Mouse (Mus musculus): ENCODE results near the gene Nsun7.
A peak's percentile ranks its signal among the peaks of the same experiment; 100 is the strongest.

Nsun7 gene

DNA sequence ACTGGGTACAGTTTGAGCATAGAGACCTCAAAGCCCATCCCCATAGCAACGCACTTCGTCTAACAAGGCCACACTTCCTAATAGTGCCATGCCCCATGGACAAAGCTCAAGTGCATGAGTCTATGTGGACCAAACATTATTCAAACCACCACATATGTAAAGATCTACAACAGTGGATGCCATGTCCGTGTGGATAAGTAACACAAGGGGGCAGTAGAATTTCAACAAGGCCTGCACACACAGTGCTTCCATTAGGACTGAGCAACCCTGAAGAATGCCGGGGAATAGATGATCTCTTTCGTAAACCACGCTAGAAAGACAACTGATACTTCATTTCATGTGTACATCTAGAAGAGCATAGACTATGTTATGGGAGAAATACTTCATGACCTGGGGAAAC is 21.0 kb downstream of the Nsun7 start:
- DNase-seq = no peak

DNA sequence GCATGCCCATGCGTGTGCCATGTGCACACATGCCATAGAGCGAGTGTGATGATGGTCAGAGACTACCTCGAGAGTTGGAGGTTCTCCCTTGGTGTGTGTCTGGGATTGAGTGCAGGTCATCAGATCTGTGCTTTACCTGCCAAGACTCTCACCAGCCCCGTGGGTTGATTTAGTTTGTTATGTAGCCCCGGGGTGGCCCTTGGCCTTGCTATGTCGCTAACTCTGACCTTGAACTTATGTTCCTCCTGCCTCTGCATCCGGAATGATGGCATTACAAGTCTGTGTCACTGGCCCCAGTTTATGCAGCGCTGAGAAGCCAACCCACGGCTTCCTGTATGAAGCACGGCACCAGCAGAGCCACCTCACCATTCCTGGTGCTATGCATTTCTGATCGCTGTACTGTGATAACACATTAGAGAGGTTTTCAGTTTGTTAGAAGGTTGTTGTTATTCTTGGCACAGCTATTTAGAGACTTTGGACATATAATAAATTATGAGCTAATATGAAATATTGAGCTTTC is 34.5 kb downstream of the Nsun7 start:
- DNase-seq = no peak

DNA sequence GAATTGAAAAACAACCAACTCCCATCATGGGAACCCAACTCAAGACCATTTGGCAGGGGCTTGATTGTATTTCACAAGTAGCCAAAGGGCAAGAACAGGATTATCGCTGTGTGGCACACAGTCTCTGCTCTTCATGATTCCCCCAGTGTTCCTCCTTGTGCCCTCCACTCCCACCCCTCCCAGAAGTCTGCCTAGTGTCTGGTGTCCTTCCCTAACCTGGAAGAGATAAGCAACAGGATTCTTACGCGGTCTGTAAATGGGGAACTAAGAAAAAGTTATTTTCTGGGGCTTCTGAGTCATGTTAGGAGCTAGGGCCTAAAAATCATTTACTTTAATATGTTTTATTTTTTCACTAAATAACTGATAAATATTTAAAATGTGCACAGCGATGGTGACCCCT is 35.3 kb downstream of the Nsun7 start:
- DNase-seq = no peak

DNA sequence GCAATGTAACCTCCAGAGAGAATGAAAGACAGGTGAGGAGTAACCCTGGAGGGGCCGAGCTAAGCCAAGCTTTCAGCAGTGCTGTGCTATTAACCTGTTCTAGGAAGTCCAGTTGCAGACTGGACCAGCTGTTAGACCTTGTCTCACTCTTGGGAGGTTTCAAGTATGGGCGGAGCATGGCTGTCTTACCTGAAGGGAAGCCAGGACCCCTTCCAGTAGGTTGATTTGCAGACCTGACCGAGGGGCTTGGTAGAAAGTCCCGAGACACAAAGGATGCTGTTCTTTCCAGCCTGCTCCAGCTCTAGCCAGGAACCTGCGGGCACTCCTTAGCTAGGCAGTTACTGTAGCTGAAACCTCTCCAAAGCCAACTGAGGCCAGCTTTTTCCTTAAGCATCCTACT is 36.4 kb downstream of the Nsun7 start:
- no peak for DNase-seq

DNA sequence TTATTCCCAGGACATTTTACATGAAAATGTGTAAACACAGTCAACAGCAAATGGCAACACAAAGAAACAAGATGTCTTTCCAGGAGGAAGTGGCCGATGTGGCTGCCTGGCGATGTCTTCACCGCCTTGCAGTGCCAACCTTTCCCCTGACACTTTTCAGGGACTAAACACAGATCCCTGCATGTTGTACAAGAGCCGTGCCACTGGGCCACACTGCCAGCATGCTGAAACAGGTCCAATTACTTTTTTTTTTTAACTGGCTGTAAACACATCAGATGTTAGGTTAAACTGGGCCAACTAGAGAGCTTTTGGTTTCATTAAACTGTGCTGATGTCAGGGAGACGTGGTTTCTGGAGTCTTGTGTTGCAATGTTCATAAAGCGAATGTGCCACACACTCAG is 39.2 kb downstream of the Nsun7 start:
- DNase-seq = no peak

DNA sequence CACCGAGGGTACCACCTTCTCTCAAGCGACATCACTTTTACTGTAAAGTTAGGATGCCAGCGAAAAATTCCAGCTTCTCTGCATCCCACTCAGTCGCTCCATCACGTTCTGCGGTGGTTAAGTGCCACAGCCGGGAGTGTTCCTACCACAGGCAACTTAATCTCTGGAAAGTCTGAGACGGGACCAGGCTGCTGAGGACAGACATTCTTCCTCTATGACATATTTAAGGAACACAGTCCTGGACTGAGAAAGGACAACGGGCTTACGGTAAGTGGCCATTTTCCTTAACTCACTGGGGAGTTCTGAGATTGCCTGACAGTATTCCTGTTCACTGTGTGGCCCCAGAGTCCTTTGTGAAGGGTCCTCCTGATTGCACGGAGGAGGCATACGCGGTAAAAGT is 40.9 kb downstream of the Nsun7 start:
- no peak for DNase-seq

DNA sequence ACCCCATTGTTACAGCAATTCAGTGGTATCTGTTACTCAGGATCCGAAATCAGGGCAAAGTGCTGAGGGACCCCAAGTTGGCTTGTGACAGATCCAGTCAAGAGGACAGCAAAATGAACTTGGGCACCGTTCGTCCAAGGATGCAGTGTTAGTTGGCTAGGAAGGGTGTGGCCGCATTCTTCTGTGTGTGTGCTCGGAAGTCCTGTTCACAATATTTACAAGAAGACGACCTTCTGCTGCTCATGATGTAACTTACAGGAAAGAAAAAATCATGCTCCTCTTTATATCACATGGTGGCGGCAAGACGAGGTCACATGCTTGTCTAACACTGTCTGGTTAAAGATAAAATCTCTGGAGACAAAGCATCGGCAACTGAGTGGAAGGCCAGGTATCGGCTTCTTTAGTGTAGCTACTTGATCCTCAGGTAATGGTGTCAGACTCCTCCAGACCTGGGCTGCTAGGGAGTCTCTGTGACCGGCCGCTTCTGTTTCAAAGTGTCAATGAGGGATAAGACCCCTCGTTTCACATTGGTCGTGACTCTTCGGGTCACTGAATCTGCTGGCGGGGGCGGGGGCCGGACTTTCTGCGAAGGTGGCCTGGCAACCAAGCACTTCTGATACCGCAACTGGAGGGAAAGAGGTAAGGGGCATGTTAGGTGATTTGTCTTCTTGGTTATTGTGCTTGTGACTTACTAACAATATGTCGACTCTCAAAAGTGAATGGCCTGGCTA is 42.6 kb downstream of the Nsun7 start:
- no peak for DNase-seq

DNA sequence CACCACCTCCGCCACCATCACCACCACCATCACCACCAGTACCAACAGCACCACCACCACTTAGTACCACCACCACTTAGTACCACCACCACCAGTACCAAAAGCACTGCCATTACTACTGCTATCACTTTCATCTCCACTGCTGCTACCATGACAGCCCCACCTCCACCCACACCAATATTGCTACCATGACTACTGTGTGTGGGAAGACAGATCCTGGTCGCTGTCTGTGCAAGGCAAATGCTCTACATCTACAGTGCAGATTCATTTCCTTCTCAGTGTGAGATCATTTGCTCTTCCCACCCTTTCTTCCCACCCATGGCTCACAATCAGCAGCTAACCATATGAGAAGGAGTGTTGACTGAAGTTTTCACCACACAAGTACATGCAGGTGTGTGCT is 43.2 kb downstream of the Nsun7 start:
- DNase-seq = no peak

DNA sequence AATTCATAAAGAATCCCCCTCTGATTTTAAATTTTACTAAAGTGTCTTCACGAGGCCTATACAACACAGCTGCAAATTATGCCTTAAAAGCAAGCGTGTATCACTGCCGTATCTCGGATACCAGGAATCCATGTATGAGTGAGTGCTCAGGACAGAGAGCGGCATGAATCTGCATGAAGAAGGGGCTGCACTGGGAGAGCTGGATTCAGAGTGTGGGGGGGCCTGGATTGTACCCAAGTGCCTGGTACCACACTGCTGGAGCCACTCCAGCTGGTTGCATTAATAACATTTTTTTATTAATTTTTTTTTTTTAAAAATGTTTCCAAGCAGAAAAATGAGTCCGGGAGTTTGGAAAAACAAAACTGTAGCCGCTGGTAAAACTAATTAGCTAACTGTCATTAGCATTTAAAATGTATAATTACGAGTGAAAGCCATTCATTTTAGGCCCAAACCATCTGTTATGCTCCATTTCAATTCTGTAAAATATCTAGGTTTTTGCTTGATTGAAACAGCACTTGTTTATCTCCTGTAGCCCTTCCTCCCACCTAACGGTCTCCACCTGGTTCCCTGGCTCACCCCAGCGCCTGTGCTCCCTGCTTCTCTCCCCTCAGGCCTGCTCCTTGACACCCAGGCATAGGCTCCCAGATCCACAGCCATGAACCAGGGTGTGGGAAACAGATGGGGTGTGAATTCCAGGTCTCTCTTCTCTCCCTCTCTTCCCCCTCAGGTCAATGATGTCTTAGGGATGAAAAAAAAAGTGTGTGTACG is 44.8 kb downstream of the Nsun7 start:
- no peak for DNase-seq

DNA sequence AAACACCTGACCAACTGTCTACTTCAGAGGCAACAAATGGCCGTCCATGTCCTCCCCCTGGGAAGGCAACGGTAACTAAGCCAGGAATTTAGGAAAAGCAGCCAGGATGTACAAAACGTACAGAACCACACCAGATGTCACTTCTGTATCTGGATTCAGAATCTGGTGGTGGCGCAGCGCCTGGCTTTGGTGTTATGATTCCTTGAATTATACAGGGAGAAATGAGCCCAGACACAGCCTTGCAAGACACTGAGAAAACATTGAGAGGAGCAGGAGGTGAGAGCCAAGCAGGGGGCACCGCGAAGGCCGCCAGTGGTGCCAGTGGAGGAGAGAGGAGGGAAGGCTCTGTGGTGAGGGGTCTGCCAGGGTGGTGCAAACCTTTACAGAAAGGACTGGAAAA is 45.8 kb downstream of the Nsun7 start:
- no peak for DNase-seq

DNA sequence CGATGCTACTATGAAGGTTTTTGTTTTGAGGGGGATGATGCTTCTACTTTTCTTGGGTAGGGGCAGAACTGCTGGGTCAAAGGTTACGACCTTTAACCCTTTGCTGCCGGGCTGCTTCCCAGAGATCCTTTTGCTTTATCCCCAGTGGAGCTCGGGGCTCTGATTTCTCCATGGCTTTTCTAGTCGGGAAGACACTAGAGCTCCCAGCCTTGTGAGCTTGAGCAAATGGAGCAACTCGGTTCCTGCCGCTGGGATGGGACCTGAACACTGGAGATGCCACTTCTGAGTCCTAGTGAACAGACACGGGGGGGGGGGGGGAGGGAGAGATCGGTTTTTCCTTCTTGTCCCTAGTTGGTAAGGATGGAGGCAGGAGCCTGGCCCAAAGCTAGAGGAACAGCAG is 50.6 kb downstream of the Nsun7 start:
- no peak for DNase-seq

DNA sequence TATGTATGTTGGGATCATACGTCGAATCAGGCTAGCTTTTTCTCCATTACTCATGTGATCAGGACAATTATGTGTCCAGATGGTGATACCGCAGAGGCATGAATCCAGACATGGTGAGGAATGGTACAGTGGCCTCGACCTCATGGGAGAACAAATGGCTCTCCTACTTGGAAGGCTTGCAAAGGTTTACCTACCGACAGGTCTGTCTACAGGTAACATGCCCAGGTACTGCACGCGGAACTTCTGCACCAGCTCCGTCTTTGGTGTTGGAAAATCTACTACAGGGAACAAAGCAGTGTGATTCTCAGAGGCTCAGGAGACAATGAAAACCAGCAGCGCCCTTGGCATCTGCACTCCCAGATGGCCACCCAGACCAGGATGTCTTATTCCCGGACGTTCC is 51.1 kb downstream of the Nsun7 start:
- no peak for DNase-seq

DNA sequence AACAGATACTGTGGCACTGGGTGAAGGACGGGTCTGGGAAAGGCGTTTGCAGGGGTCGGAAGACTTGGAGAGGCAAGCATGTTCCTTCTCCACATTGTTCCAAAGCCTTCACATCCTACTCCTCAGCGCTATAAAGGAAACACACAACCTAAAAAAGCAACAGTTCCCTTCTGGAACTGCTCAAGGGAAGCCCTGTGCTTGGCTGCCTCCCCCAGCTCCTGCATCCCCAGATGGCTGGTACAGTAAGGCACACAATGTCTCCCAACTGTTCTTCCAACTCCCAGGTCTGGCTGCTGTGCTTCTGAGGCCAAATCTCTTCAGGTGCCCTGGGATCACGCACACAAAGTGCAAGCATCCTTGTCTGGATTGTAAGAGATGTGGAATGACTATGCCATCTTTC is 56.1 kb downstream of the Nsun7 start:
- no peak for DNase-seq

DNA sequence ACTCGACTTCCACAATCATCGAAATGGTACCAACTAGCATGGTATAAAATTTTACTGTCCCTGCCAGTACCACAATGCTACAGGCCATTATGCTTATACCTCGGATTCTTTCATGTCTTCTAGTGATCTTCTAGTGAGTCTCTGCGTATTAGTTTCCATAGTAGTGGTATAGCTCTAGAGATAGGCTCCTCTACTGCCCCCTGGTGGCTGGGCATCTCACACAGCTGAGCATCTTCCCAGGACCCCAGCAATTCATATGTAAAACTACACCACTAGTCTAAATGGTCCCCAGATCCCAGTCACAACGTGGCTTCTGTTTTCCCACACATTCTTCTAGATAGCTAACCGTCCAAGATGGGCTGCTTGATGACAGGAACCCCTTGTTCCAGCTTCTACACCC is 59.6 kb downstream of the Nsun7 start:
- DNase-seq = peak; percentile 30

DNA sequence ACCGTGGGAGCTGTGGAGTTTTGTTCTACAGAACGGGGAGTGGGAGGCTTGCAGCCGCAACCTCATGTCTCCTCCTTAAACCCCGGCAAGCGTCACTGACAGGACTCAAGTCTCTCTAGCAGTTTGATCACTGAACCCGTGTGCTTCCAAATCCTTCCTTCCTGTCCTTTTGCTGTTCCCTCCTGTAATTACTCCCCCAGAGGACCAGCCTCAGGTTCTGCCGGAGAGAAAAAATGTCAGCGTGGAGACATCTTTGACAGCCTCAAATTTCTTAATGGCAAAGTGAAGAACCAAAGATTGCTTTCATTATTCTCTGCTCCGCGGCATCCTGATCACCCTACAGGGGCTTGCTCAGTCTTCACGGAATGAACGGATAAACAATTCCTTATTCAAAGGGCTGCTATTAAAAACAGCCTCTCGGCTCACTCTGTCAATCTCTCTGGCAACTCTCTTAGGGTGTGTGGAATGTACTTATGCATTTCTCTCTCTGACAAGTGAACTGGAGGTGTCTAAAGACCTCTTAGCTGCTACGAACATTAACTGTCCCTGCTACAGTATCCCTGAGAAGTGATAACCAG is 60.2 kb downstream of the Nsun7 start:
- DNase-seq = no peak

DNA sequence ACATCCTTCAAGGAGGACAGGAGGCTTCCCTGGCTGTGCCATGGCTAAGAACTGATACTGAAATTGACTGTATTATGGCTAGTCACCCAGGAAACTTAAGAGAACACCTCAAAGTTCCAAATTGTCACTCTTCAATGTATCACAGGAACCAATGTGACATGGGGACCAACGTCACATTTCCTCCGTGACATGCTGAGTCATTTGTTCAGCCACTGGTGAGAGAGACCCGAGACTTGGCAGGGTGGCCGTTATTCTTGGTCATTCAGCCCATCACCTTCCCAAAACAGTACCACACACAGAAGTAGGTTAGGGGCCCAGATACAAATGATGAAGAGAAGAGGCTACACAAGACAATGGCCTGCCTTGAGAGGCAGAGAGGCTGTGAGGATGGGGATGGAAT is 63.4 kb downstream of the Nsun7 start:
- no peak for DNase-seq

DNA sequence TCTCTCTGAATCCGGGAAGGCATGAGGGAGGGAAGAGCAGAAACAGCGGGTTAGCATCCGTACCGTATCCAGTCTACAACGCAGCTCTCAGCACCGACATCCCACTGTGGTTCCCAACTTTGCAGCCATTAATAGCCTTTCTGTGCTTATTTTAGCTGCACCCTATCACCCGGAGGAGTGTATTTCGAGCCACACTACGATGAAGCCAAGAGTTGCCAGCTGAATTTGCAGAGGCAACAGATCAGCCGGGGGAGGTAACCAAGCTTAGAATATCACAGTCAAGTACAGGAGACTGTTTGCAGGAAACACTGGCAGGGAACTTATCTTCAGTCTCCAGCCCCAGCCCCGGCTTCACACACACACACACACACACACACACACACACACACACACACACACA is 63.9 kb downstream of the Nsun7 start:
- no peak for DNase-seq

DNA sequence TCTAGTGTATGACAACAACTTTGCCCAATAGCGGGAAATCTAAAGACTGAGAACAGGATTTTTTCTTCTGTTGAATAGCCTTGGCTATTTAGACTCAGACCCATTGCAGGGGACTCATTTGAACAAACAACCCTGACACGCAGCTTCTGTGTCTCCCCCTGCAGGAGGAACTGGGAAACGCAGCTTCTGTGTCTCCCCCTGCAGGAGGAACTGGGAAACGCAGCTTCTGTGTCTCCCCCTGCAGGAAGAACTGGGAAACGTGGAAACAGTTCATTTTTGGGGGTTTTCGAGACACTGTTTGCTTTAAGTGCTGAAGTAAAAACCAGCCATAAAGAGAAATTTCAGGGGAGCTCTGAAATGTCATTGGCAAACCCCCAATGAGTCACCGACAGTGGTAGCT is 66.7 kb downstream of the Nsun7 start:
- no peak for DNase-seq

DNA sequence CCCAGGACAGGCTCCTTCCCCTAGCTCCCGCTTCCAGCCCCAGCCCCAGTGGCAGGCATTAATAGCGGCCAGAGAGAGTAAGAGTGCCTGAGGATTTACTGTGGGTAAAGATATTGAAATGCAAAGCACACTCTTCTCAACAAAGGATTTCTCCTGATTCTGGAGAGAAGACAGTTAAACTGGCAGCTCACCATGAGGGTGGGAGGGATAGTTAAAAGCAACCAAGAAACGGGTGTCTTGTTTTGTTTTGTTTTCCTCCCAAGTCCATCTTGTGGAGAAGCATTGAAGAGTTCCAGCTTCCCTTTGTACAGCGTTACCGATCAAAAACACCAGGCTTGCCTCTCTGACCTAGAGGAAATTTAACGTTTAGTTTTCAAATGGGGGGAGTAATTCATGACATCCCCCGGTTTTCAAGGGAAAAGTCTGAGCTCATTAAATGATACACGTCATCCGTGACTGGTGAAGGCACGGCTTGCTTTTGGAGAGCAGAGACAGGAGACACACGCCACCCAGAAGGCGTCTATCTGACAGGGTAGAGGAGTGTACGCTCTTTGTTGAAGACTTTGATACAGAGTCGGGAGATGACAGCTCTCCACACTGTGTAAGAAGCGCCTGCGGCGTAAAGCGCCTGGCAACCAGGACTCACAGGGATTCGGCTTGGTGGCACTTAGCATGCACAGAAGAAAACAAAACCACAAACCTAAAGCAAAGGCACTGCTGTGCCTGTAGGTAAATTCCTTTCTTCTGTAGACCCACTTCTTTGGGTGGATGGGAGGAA is 68.4 kb downstream of the Nsun7 start:
- no peak for DNase-seq

DNA sequence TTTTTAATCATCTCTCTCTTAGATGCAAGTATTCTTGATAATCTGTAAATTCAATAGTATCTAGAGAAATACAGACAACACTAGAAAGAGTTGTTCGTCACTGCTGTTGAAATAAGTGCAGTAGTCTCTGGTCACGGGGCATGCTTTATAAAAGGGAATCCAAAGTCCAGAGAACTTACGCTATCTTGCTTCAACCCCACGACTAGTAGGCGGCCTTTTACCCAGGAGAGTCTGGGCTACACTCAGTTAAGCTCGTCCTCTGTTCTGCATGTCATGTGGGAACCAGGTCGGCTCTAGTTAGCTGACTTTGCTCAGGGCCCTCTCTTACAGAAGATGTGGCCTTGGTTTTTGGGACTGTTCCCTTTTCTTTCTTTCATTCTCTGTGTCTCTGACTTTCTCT is 69.1 kb downstream of the Nsun7 start:
- no peak for DNase-seq

DNA sequence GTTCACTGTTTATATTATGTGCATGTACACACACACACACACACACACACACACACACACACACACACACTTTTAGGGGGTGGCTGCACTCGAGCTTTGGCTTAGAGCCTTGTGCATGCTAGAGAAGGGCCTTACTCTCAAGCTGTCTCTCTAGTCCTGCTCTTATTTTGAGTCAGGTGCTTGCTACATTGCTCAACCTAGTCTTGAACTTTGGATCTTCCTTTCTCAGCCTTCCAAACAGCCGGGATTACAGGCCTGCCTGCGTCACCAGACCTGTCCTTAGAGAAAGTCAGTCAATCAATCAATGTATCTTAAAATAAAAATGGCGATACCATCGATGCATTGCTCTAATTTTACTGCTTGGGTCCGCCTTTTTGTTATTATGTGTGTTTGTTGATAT is 71.1 kb downstream of the Nsun7 start:
- no peak for DNase-seq

DNA sequence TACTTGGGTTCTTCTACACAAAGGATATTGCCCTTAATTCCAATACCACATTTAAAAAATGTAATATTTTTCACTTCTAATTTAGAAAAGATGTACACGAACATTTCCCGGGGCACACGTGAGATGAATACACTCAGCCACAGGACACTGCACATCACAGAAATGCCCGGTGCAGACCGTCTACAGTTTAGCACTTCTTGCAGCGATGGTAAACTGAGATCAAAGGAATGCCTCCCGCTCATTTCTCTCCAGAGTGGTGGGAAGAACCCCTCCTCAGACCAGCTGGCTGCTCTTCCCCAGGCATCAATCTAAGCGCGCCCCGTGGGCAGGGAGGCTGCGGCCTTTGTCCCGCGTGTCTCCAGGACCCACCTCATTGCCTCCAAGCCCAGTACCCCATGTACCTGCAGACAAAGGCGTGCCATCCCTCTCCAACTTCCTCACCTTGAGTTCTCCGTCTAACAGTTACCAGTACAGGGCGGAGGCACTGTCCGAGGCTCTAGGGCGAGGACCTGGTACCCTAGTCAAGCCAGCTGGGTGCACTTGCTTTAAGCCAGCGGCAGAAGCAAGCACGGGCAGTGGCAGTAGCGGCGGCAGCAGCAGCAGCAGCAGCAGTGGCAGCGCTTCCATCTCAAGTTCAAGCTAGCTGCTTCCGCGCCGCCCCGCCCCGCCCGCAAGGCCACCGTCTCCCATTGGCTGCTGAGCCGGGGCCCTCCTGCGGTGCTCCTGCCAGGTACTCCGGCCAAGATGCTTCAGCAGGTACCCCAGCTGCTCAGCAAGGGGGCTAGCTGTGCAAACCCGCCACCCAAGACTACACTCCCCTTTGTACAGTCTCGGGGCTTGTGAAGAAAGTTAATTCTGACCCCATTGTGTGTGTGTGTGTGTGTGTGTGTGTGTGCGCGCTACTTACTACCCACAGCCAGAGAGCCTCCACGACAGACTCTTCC is 77.6 kb downstream of the Nsun7 start:
- peak; percentile 35 for DNase-seq
